Mouse (Mus musculus): ENCODE data around the gene Hoxa6.

GRCm38 (mm10) chr6:52218643-52219215 lies 10.2 kb upstream of the Hoxa6 start:
- TF ChIP-seq CTCF (IDR thresholded peaks at IDR 0.05; ENCODE audit: low read depth, low read length) (no peak), GATA1 (IDR thresholded peaks at IDR 0.05; ENCODE audit: borderline replicate concordance, low read length) (no peak), POLR2AphosphoS5 (IDR thresholded peaks at IDR 0.05; ENCODE audit: insufficient replicate concordance, low read depth, low read length) (no peak), TAL1 (conservative IDR thresholded peaks at IDR 0.05; ENCODE audit: low read depth, low read length) (no peak), GATA2 (IDR thresholded peaks at IDR 0.05; ENCODE audit: borderline replicate concordance, low read depth, low read length) (no peak)
